ENCODE assay signal across 13 mouse cellular contexts in the genomic region with DNA sequence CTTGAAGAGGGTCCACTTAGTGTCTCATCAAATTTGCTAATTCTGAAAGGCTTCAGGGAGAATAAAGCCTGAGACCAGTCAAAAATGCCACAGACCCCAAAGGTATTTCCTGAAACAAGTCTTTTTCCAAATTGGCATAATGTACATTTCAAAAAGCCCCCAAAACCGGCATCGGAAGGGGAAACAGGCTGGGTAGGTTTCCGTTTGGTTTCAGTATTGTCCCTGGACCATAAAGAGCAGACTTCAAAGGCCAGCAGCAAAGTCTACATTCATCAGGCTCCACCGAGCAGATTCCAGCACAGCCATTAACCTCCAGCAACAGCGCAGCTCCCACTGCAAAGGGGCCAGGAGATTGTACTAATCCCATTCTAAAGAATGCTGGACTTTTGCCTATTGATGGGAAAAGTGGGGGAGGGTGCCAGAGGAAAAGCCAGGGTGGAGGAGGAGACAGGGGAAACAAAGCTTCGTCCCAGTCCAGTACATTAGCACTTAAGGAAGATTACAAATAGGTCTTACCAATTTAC. TPM values are rescaled to one million over a fixed set of nuclear protein-coding genes. Genes with fewer than 3 reads are reported as not detected.
DNase-seq lines count a peak whose midpoint lies in the region; ATAC-seq and TF ChIP-seq lines count a peak whose summit lies in the region.
"Had no signal": no experiment of that assay in that cellular context is flagged by ENCODE, and none has a peak within 500 bp of the region (broad histone marks: within the 10 kb centered on the region; RNA-seq: fewer than 3 reads in every experiment).

No protein-coding gene starts in this region.

- TF ChIP-seq EP300 in stomach, postnatal 0 days (optimal IDR thresholded peaks at IDR 0.05) = no peak

- no peak for TF ChIP-seq CTCF in stomach, postnatal 0 days (IDR thresholded peaks at IDR 0.05; ENCODE audit: low read depth)

- peaks cover 79% of the 10 kb centered on the region for H3K36me3 ChIP-seq in hindbrain, embryonic 10.5 days
- no peaks in the 10 kb centered on the region for H3K36me3 ChIP-seq in hindbrain, embryonic 16.5 days (ENCODE audit: control insufficient read depth, insufficient read depth, low read length)
- H3K36me3 ChIP-seq in midbrain, embryonic 10.5 days = peaks cover 91% of the 10 kb centered on the region
- H3K36me3 ChIP-seq in midbrain, embryonic 16.5 days (ENCODE audit: control insufficient read depth, insufficient read depth, low read length) = no peaks in the 10 kb centered on the region
- peaks cover 69% of the 10 kb centered on the region for H3K36me3 ChIP-seq in embryonic facial prominence, embryonic 10.5 days (replicated peaks)
- peaks cover 3% of the 10 kb centered on the region; the same call in 1 of the 2 replicates for H3K36me3 ChIP-seq in stomach, postnatal 0 days (ENCODE audit: control insufficient read depth, insufficient read depth, low read length)
- H3K36me3 ChIP-seq: hindbrain, embryonic 15.5 days had no signal

- no peaks in the 10 kb centered on the region for H3K27me3 ChIP-seq in hindbrain, embryonic 10.5 days (ENCODE audit: insufficient read depth, poor library complexity, severe bottlenecking)
- no peaks in the 10 kb centered on the region for H3K27me3 ChIP-seq in hindbrain, embryonic 16.5 days (replicated peaks; ENCODE audit: control insufficient read depth, insufficient read depth, low read length)
- H3K27me3 ChIP-seq in midbrain, embryonic 10.5 days (ENCODE audit: low read depth, poor library complexity, severe bottlenecking) = no peaks in the 10 kb centered on the region
- no peaks in the 10 kb centered on the region for H3K27me3 ChIP-seq in midbrain, embryonic 16.5 days (ENCODE audit: control insufficient read depth, insufficient read depth, low read depth, low read length)
- H3K27me3 ChIP-seq in embryonic facial prominence, embryonic 10.5 days (replicated peaks; ENCODE audit: low read depth, poor library complexity, severe bottlenecking) = peaks cover 3% of the 10 kb centered on the region; the same call in 1 of the 2 replicates
- no peaks in the 10 kb centered on the region for H3K27me3 ChIP-seq in stomach, postnatal 0 days (ENCODE audit: control insufficient read depth, insufficient read depth, low read length)
- H3K27me3 ChIP-seq: heart, embryonic 15.5 days; hindbrain, embryonic 15.5 days had no signal

- peak overlapping the region; percentile 84 for H3K27ac ChIP-seq in hindbrain, embryonic 10.5 days
- no peak overlapping the region for H3K27ac ChIP-seq in hindbrain, embryonic 16.5 days (ENCODE audit: low read depth, low read length)
- H3K27ac ChIP-seq in midbrain, embryonic 10.5 days (replicated peaks) = peak overlapping the region; percentile 81
- no peak overlapping the region for H3K27ac ChIP-seq in midbrain, embryonic 16.5 days (ENCODE audit: low read length)
- H3K27ac ChIP-seq in embryonic facial prominence, embryonic 10.5 days (replicated peaks) = peak overlapping the region; percentile 22; the same call in 1 of the 2 replicates
- H3K27ac ChIP-seq in stomach, postnatal 0 days (replicated peaks) = peak overlapping the region; percentile 83
- H3K27ac ChIP-seq: heart, embryonic 15.5 days; hindbrain, embryonic 15.5 days had no signal

- H3K9ac ChIP-seq in hindbrain, embryonic 16.5 days (ENCODE audit: low read depth, low read length) = no peak overlapping the region
- no peak overlapping the region for H3K9ac ChIP-seq in midbrain, embryonic 16.5 days (ENCODE audit: low read depth, low read length)
- H3K9ac ChIP-seq in stomach, postnatal 0 days (ENCODE audit: low read length) = no peak overlapping the region
- H3K9ac ChIP-seq: heart, embryonic 15.5 days; hindbrain, embryonic 15.5 days had no signal

- peaks cover 77% of the 10 kb centered on the region for H3K4me1 ChIP-seq in hindbrain, embryonic 10.5 days (replicated peaks)
- 0 out of 2 replicates have a peak, but pooled peaks cover 4% of the 10 kb centered on the region for H3K4me1 ChIP-seq in hindbrain, embryonic 16.5 days (ENCODE audit: control insufficient read depth, insufficient read depth, low read depth, low read length)
- peaks cover 91% of the 10 kb centered on the region for H3K4me1 ChIP-seq in midbrain, embryonic 10.5 days
- no peaks in the 10 kb centered on the region; the same call in 1 of the 2 replicates for H3K4me1 ChIP-seq in midbrain, embryonic 16.5 days (ENCODE audit: control insufficient read depth, insufficient read depth, low read length)
- H3K4me1 ChIP-seq in embryonic facial prominence, embryonic 10.5 days = peaks cover 73% of the 10 kb centered on the region
- H3K4me1 ChIP-seq in stomach, postnatal 0 days (replicated peaks; ENCODE audit: control insufficient read depth, insufficient read depth) = no peaks in the 10 kb centered on the region

- H3K9me3 ChIP-seq in hindbrain, embryonic 10.5 days = no peaks in the 10 kb centered on the region
- H3K9me3 ChIP-seq in hindbrain, embryonic 16.5 days (ENCODE audit: control insufficient read depth, low read length) = no peaks in the 10 kb centered on the region
- no peaks in the 10 kb centered on the region for H3K9me3 ChIP-seq in midbrain, embryonic 10.5 days (replicated peaks)
- no peaks in the 10 kb centered on the region for H3K9me3 ChIP-seq in midbrain, embryonic 16.5 days (replicated peaks; ENCODE audit: control insufficient read depth, low read length, poor library complexity, severe bottlenecking)
- H3K9me3 ChIP-seq in embryonic facial prominence, embryonic 10.5 days = no peaks in the 10 kb centered on the region
- no peaks in the 10 kb centered on the region for H3K9me3 ChIP-seq in stomach, postnatal 0 days (ENCODE audit: control insufficient read depth, low read length)
- H3K9me3 ChIP-seq: heart, embryonic 15.5 days; hindbrain, embryonic 15.5 days had no signal

- no peak for DNase-seq in hindbrain, embryonic 10.5 days (ENCODE audit: low spot score)
- peak; percentile 69 for DNase-seq in midbrain, embryonic 10.5 days (ENCODE audit: low spot score)
- DNase-seq in embryonic facial prominence, embryonic 10.5 days (ENCODE audit: low spot score) = no peak
- DNase-seq in stomach, postnatal 0 days (ENCODE audit: low spot score) = no peak
- DNase-seq: cerebellum, adult 11-12 months; gastrocnemius, postnatal 36 days; lung, postnatal 4 days had no signal

- no peak for ATAC-seq in hindbrain, embryonic 16.5 days
- no peak for ATAC-seq in midbrain, embryonic 16.5 days
- ATAC-seq in stomach, postnatal 0 days (ENCODE audit: low FRiP score, low TSS enrichment) = no peak
- no peak for ATAC-seq in erythroblast, adult 5-6 weeks (replicated peaks; ENCODE audit: low FRiP score, poor library complexity, severe bottlenecking)
- ATAC-seq: activated CD4-positive, CD25-positive, alpha-beta regulatory T cell, adult 4 months had no signal

- 18% methylated on average over 6 of the region's 6 CpGs for WGBS in hindbrain, embryonic 10.5 days
- WGBS in hindbrain, embryonic 16.5 days = 27% methylated on average over 6 of the region's 6 CpGs
- WGBS in midbrain, embryonic 10.5 days = 12% methylated on average over 6 of the region's 6 CpGs
- 7% methylated on average over 6 of the region's 6 CpGs for WGBS in midbrain, embryonic 16.5 days
- 19% methylated on average over 6 of the region's 6 CpGs for WGBS in embryonic facial prominence, embryonic 10.5 days
- WGBS in stomach, postnatal 0 days = 34% methylated on average over 6 of the region's 6 CpGs

- H3K4me2 ChIP-seq in hindbrain, embryonic 16.5 days (ENCODE audit: low read length) = no peak overlapping the region
- no peak overlapping the region for H3K4me2 ChIP-seq in midbrain, embryonic 16.5 days (ENCODE audit: low read length)
- H3K4me2 ChIP-seq in stomach, postnatal 0 days (replicated peaks; ENCODE audit: low read depth) = no peak overlapping the region
- H3K4me2 ChIP-seq: heart, embryonic 15.5 days; hindbrain, embryonic 15.5 days had no signal

- no peak overlapping the region for H3K4me3 ChIP-seq in hindbrain, embryonic 10.5 days
- H3K4me3 ChIP-seq in hindbrain, embryonic 16.5 days (ENCODE audit: low read length) = no peak overlapping the region
- H3K4me3 ChIP-seq in midbrain, embryonic 10.5 days = peak overlapping the region; percentile 26; the same call in 1 of the 2 replicates
- no peak overlapping the region for H3K4me3 ChIP-seq in midbrain, embryonic 16.5 days (ENCODE audit: low read depth, low read length)
- no peak overlapping the region for H3K4me3 ChIP-seq in embryonic facial prominence, embryonic 10.5 days
- H3K4me3 ChIP-seq in stomach, postnatal 0 days (ENCODE audit: low read depth, low read length) = no peak overlapping the region
- H3K4me3 ChIP-seq: heart, embryonic 15.5 days; hindbrain, embryonic 15.5 days had no signal

RNA-seq across cellular contexts. Expression of gene Jag1, which starts 17.2 kb away (rescaled TPM):
- polyA plus RNA-seq in hindbrain, embryonic 10.5 days (2016; fragmentation: Nextera tagmentation; extraction: Ambion mirVana) = 21.2 and 30.5 TPM in 2 replicates
- 5.1 and 9.2 TPM in 2 replicates for polyA plus RNA-seq in hindbrain, embryonic 16.5 days (2015; fragmentation: Nextera tagmentation; extraction: Ambion mirVana)
- 38.9 and 42.4 TPM in 2 replicates for polyA plus RNA-seq in midbrain, embryonic 10.5 days (2016; fragmentation: Nextera tagmentation; extraction: Ambion mirVana)
- polyA plus RNA-seq in midbrain, embryonic 16.5 days (2015; fragmentation: Nextera tagmentation; extraction: Ambion mirVana) = 8.6 and 10.1 TPM in 2 replicates
- 18.4 and 22.2 TPM in 2 replicates for polyA plus RNA-seq in embryonic facial prominence, embryonic 10.5 days (2016; fragmentation: Nextera tagmentation; extraction: Ambion mirVana)
- polyA plus RNA-seq in stomach, postnatal 0 days (2015; fragmentation: Nextera tagmentation; extraction: Ambion mirVana) = 8.2 and 8.8 TPM in 2 replicates
- total RNA-seq in erythroblast, adult 5-6 weeks (2015; ENCODE audit: low replicate concordance) = 0.63 and 0.77 TPM in 2 replicates
- 0.14 and 0.34 TPM in 2 replicates for total RNA-seq in erythroblast, adult 5-6 weeks (2017; ENCODE audit: low replicate concordance)

Comparison
In these comparisons a context has a peak if more than half of its experiments do, and no peak if none do; other contexts are left out.
1. H3K27ac ChIP-seq: peak in hindbrain, embryonic 10.5 days (single experiment), midbrain, embryonic 10.5 days (single experiment), embryonic facial prominence, embryonic 10.5 days (single experiment) and stomach, postnatal 0 days (single experiment); none in hindbrain, embryonic 16.5 days (single experiment) and midbrain, embryonic 16.5 days (single experiment).